Mouse (Mus musculus): ENCODE results near the gene Gm10392. TPM values are rescaled to one million over a fixed set of nuclear protein-coding genes. Genes with fewer than 3 reads are reported as not detected.

Gene Gm10392
- polyA plus RNA-seq, 1 experiment from 2014 or later = not detected

DNA sequence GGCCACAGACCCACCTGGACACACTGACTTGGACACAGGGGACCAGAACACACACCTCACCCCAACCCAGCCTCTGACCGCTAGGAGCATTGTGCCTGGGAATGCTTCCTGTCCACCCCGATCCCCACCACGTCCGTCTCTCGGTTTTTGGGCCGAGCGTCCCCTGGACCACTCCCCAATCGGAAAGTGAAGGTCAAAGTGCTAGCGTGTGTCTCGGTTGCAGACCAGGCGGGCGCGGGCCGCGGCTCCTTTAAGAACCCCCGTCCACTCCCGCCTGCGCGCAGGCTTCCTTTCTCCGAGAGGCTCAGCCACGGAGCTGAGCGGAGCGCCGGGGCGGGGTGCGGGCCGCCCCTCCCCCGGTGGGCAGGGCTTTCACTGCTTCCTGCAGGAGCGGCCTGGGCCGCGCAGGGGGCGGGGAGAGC lies 26.1 kb downstream of the Gm10392 start:
- Histone ChIP-seq H3K4me3 (ENCODE audit: low read length) (peak overlapping the region; percentile 92), H3K4me1 (ENCODE audit: insufficient read depth, low read length) (peaks cover 78% of the 10 kb centered on the region), H3K27me3 (ENCODE audit: insufficient read depth, low read length) (no peaks in the 10 kb centered on the region), H3K4me2 (replicated peaks; ENCODE audit: low read depth, low read length) (peak overlapping the region; percentile 91), H3K27ac (ENCODE audit: low read length) (peak overlapping the region; percentile 87), H3K9ac (replicated peaks; ENCODE audit: low read length) (peak overlapping the region; percentile 96), H3K9me3 (ENCODE audit: low read length) (no peaks in the 10 kb centered on the region), H3K36me3 (ENCODE audit: insufficient read depth, low read length) (no peaks in the 10 kb centered on the region)
- ATAC-seq (ENCODE audit: low FRiP score, low TSS enrichment) = peak; percentile 75
- 0% methylated on average over 31 of the region's 32 CpGs for WGBS

DNA sequence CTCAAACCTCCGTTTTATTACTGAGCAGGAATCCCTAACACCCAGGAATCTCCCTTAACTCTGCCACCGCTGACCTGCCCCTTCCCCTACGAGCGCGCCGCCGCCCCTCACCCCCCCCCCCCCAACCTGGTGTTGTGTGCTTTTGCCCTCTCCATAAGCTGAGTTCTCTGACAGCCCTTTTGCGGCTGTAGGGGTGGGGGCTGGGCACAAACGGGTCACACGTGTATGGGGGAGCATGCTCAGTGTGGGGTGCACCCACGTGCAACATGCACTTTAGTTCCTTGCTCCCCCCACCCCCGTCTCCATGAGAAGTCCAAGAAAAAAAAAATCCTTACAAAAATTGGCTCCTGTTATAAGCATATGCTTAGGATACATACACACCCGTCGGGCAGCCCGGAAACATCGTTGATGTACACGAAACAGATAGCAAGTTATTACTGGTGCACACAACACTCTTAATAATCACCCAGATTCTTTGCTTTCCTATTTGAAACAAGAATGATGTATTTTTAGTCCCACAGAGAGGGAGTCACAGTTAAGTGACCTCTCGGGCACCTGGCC lies 26.6 kb downstream of the Gm10392 start:
- H3K27me3 ChIP-seq (ENCODE audit: insufficient read depth, low read length) = no peaks in the 10 kb centered on the region
- H3K4me3 ChIP-seq (ENCODE audit: low read length) = peak overlapping the region; percentile 92
- H3K4me2 ChIP-seq (replicated peaks; ENCODE audit: low read depth, low read length) = peak overlapping the region; percentile 91
- no peaks in the 10 kb centered on the region for H3K36me3 ChIP-seq (ENCODE audit: insufficient read depth, low read length)
- 0% methylated on average over 12 of the region's 18 CpGs for WGBS
- H3K27ac ChIP-seq (ENCODE audit: low read length) = peak overlapping the region; percentile 87
- no peaks in the 10 kb centered on the region for H3K9me3 ChIP-seq (ENCODE audit: low read length)
- H3K9ac ChIP-seq (replicated peaks; ENCODE audit: low read length) = peak overlapping the region; percentile 96
- ATAC-seq (ENCODE audit: low FRiP score, low TSS enrichment) = no peak
- peaks cover 72% of the 10 kb centered on the region for H3K4me1 ChIP-seq (ENCODE audit: insufficient read depth, low read length)

DNA sequence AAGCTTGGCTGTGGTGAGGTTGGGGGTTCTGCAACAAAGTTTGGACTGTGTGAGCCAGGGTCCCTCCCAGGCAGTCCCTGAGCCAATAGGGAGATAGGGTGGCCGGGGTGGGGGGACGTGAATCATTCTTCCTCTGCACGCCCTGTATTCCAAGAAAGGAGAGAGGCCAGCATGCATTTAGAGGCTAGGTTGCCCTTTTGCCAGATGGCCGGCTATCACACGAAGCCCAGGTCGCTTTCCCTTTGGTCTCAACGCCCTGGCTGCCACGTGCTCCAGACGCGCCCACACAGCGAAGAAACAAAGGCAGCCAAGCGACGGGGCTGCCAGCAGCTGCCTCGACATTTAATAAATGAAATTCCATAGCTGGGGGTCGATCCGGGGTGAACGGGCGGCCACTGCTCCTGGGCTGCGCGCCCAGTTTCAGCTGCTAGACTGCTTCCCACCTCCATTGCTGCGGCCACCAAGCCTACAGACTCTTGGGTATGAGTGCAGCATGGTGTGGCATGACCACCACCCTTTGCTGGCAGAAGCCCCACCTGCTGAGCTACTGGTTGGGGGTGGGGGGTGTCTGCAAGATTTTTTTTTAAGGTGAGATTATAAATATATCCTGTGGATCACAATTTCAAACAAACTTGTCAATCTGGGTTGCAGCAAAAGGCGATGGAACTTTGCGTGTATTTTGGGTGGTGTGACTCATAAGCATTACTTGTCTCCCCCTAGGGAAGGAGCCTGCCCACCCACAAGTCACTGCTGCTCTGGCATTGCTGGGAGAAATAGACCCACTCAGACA lies 27.3 kb downstream of the Gm10392 start:
- Histone ChIP-seq H3K4me1 (ENCODE audit: insufficient read depth, low read length) (peaks cover 69% of the 10 kb centered on the region), H3K27me3 (ENCODE audit: insufficient read depth, low read length) (no peaks in the 10 kb centered on the region), H3K36me3 (ENCODE audit: insufficient read depth, low read length) (no peaks in the 10 kb centered on the region), H3K9ac (replicated peaks; ENCODE audit: low read length) (peak overlapping the region; percentile 96), H3K9me3 (ENCODE audit: low read length) (no peaks in the 10 kb centered on the region), H3K27ac (ENCODE audit: low read length) (peak overlapping the region; percentile 87), H3K4me3 (ENCODE audit: low read length) (peak overlapping the region; percentile 92), H3K4me2 (replicated peaks; ENCODE audit: low read depth, low read length) (peak overlapping the region; percentile 91)
- peak; percentile 72 for ATAC-seq (ENCODE audit: low FRiP score, low TSS enrichment)
- under 1% methylated on average over 23 of the region's 23 CpGs for WGBS

DNA sequence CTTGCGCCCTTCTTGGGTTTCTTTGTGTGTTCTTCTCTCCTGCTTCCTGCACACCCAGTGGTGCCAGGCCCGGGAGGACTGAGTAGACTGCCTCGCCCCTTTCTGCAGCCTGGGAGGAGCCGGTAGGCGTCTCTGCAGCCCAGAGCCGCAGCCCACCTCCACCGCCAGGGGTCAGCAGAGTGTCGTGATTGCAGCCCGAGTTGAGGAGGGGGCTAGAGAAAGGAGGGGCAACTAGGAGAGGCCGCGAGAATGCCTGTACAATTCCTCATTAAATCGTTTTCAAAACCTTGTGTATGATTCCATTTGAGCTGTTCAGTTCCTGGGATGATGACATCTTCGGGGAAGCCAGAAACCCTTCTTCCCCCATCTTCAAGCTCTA lies 27.9 kb downstream of the Gm10392 start:
- Histone ChIP-seq H3K9me3 (ENCODE audit: low read length) (no peaks in the 10 kb centered on the region), H3K27ac (ENCODE audit: low read length) (peak overlapping the region; percentile 87), H3K9ac (replicated peaks; ENCODE audit: low read length) (peak overlapping the region; percentile 96), H3K36me3 (ENCODE audit: insufficient read depth, low read length) (no peaks in the 10 kb centered on the region), H3K4me3 (ENCODE audit: low read length) (peak overlapping the region; percentile 92), H3K4me1 (ENCODE audit: insufficient read depth, low read length) (peaks cover 65% of the 10 kb centered on the region), H3K27me3 (ENCODE audit: insufficient read depth, low read length) (no peaks in the 10 kb centered on the region), H3K4me2 (replicated peaks; ENCODE audit: low read depth, low read length) (peak overlapping the region; percentile 91)
- WGBS = under 1% methylated on average over 13 of the region's 13 CpGs
- ATAC-seq (ENCODE audit: low FRiP score, low TSS enrichment) = peak; percentile 63

DNA sequence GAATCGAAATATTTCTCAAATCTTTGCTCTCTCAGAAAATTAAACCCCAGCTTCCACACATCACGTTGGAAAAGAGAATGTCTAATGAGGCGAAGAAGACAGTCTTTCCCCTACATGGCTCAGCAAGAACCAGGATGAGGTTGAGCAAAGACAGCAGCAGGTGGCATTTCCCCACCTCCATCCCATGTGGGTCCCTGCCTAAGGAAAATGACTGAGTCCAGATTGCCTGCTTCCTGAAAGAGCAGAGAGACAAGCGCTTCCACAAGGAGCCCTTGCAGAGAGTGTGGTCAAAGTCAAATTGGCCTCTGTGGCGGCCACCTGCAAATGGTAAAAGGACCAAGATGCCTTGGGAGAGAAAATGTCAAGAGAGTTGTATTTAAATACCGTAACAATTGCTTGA lies 28.5 kb downstream of the Gm10392 start:
- H3K4me2 ChIP-seq (replicated peaks; ENCODE audit: low read depth, low read length) = peak overlapping the region; percentile 97; the same call in 1 of the 2 replicates
- 0 out of 2 replicates have a peak overlapping the region, but pooled peaks have one; percentile 91 for H3K4me3 ChIP-seq (ENCODE audit: low read length)
- H3K27ac ChIP-seq (ENCODE audit: low read length) = peak overlapping the region; percentile 21; the same call in 1 of the 2 replicates
- H3K9me3 ChIP-seq (ENCODE audit: low read length) = no peaks in the 10 kb centered on the region
- H3K27me3 ChIP-seq (ENCODE audit: insufficient read depth, low read length) = no peaks in the 10 kb centered on the region
- no peak overlapping the region for H3K9ac ChIP-seq (replicated peaks; ENCODE audit: low read length)
- no peak for ATAC-seq (ENCODE audit: low FRiP score, low TSS enrichment)
- no peaks in the 10 kb centered on the region for H3K36me3 ChIP-seq (ENCODE audit: insufficient read depth, low read length)
- 73% methylated on average over 6 of the region's 6 CpGs for WGBS
- peaks cover 65% of the 10 kb centered on the region for H3K4me1 ChIP-seq (ENCODE audit: insufficient read depth, low read length)

DNA sequence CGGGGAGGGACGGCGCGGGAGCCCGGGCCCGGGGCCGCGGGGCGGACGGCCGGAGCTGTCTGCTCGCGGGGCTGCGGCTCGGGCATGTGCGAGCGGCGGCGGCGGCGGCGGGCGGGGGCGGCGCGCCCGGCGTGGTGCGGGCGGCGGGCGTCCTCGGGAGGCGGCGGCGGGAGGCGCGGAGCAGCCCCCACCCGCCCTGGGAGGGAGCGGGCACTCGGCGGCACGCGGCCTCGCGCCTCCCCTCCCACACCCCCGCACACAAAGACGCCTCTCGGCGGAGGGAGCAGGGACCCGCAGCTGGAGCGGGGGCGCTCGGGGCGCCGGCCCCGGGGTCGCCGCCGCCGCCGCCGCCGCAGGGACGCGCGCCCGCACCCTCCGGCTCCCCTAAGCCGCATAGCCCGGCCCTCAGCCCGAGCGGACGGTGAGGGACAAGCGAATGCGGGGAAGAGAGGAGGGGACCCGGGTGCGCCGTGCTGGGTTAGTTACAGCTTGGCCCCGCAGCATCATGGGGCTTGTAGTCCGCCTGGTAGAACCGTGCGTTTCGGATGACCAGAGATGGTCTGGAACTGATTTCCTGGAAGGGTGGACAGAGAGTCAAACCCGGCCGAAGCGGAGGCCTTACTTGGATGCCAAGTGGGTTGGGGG lies 29.3 kb downstream of the Gm10392 start, which contains the start of gene Ankrd13b:
TSS of gene Ankrd13b (minus strand) at position 88 of the 645 bp plus-strand sequence.
- H3K4me2 ChIP-seq (replicated peaks; ENCODE audit: low read depth, low read length) = peak within 1 kb of the TSS; percentile 97
- ATAC-seq (ENCODE audit: low FRiP score, low TSS enrichment) = peak; percentile 60
- H3K27me3 ChIP-seq (ENCODE audit: insufficient read depth, low read length) = no peaks in the 10 kb centered on the region
- under 1% methylated on average over 42 of the region's 87 CpGs for WGBS
- no peaks in the 10 kb centered on the region for H3K9me3 ChIP-seq (ENCODE audit: low read length)
- peaks cover 63% of the 10 kb centered on the region for H3K4me1 ChIP-seq (ENCODE audit: insufficient read depth, low read length)
- peak within 1 kb of the TSS; percentile 86 for H3K9ac ChIP-seq (replicated peaks; ENCODE audit: low read length)
- H3K4me3 ChIP-seq (ENCODE audit: low read length) = peak within 1 kb of the TSS; percentile 91
- peak within 1 kb of the TSS; percentile 21; the same call in 1 of the 2 replicates for H3K27ac ChIP-seq (ENCODE audit: low read length)
- no peaks in the 10 kb centered on the region for H3K36me3 ChIP-seq (ENCODE audit: insufficient read depth, low read length)

DNA sequence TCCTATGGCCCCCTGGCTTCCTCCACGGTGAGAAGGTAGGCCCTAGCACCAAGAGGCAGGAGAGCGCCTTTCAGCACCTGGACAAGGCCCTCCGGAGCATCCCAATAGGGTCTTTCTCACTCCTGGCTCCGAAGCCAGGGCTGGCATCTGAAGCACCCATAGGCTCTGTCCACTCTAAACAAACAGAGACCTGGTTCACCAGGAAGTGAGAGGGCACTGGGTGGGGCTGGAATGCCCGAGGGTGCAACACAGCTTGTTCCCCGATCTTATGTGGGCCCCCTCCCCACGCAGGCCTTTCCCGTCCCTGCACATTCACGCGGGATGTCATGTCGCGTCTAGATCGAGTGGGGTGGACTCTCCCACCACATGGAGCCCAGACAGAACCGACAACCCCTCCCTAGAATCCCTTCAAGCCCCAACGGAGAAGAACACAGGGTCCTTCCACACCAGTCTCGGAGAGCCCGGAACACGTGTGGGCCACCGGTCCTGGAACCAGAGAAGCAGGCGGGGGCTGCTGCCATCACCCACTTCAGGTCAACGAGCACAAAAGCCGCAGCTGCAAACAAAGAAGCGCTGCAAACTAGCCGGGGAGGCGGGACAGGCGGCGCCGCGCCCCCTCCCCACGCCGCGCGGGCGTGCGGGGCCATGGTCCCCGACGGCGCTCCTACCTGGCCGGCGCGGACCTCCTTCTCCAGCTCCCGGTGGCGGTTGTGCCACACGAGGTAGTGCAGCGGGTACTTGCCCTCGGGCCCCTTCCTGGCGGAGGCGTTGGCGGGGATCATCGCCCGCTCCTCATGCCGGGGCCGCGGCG lies 30.0 kb downstream of the Gm10392 start:
- Histone ChIP-seq H3K4me3 (ENCODE audit: low read length) (peak overlapping the region; percentile 91), H3K4me2 (replicated peaks; ENCODE audit: low read depth, low read length) (peak overlapping the region; percentile 97), H3K9ac (replicated peaks; ENCODE audit: low read length) (peak overlapping the region; percentile 86), H3K4me1 (ENCODE audit: insufficient read depth, low read length) (peaks cover 57% of the 10 kb centered on the region), H3K36me3 (ENCODE audit: insufficient read depth, low read length) (no peaks in the 10 kb centered on the region), H3K27me3 (ENCODE audit: insufficient read depth, low read length) (no peaks in the 10 kb centered on the region), H3K9me3 (ENCODE audit: low read length) (no peaks in the 10 kb centered on the region), H3K27ac (ENCODE audit: low read length) (no peak overlapping the region)
- no peak for ATAC-seq (ENCODE audit: low FRiP score, low TSS enrichment)
- WGBS = 3% methylated on average over 52 of the region's 55 CpGs

DNA sequence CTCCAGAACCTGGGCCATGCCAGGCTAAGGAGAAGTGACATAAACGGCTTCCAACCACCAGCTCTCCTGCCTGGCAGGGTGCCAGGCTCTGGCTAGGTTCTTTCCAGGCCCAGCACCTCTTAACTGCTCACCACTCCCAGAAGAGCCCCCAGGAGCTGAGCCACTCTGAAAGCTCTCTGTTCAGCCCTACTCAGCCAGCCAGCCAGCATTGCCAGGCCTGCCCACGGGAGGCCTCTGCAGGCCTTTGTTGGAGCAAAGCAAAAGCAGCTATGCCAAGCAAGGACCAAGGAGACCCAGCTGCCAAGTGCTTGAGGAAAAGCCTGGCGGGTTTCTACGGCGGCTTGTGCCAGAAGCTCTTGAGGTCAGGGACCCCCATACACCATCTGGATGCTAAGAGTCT lies 32.2 kb downstream of the Gm10392 start:
- no peaks in the 10 kb centered on the region for H3K36me3 ChIP-seq (ENCODE audit: insufficient read depth, low read length)
- H3K27me3 ChIP-seq (ENCODE audit: insufficient read depth, low read length) = no peaks in the 10 kb centered on the region
- no peak overlapping the region for H3K4me2 ChIP-seq (replicated peaks; ENCODE audit: low read depth, low read length)
- no peaks in the 10 kb centered on the region for H3K9me3 ChIP-seq (ENCODE audit: low read length)
- no peak overlapping the region for H3K4me3 ChIP-seq (ENCODE audit: low read length)
- no peak overlapping the region for H3K27ac ChIP-seq (ENCODE audit: low read length)
- WGBS = 71% methylated on average over 5 of the region's 5 CpGs
- no peak overlapping the region for H3K9ac ChIP-seq (replicated peaks; ENCODE audit: low read length)
- no peak for ATAC-seq (ENCODE audit: low FRiP score, low TSS enrichment)
- H3K4me1 ChIP-seq (ENCODE audit: insufficient read depth, low read length) = peaks cover 47% of the 10 kb centered on the region

DNA sequence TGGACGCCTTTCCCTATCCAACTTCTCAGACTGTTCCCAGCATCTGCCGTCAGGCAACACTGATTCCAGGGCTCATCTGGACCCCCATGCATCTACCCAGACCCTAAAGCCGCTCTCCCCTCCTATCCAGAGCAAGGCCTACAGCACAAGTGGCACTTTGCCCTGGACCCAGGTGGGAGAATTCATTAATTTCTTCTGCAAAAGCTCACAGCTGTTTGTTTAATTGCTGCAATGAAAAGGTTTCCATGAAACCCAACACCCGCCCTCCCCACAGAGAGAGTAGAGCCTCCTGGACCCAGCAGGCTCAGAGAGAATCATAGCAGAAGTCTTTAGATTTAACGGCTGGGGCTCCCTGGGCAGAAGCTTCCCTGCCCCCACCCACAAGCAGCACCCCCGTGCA lies 33.8 kb downstream of the Gm10392 start:
- Histone ChIP-seq H3K9me3 (ENCODE audit: low read length) (no peaks in the 10 kb centered on the region), H3K4me2 (replicated peaks; ENCODE audit: low read depth, low read length) (no peak overlapping the region), H3K36me3 (ENCODE audit: insufficient read depth, low read length) (no peaks in the 10 kb centered on the region), H3K9ac (replicated peaks; ENCODE audit: low read length) (0 out of 2 replicates have a peak overlapping the region, but pooled peaks have one; percentile 27), H3K27ac (ENCODE audit: low read length) (0 out of 2 replicates have a peak overlapping the region, but pooled peaks have one; percentile 3), H3K4me1 (ENCODE audit: insufficient read depth, low read length) (peaks cover 32% of the 10 kb centered on the region), H3K4me3 (ENCODE audit: low read length) (no peak overlapping the region), H3K27me3 (ENCODE audit: insufficient read depth, low read length) (no peaks in the 10 kb centered on the region)
- WGBS = 38% methylated on average over 6 of the region's 6 CpGs
- no peak for ATAC-seq (ENCODE audit: low FRiP score, low TSS enrichment)

All from kidney, embryonic 16.5 days (tissue).